Mouse (Mus musculus) brain, embryonic 14.5 days (tissue): ENCODE data around the gene Mrpl28.

ENCODE experiments used
- CTCF ChIP-seq: fragments of 200-500 bp; IDR thresholded peaks from 2 replicates; pipeline ENCODE4 v1.5.1; 2012; ENCODE audit warnings: inconsistent platforms, mild to moderate bottlenecking, moderate library complexity, borderline replicate concordance; ENCODE audit not compliant: insufficient read depth, insufficient read length; ENCODE audit errors: extremely low read depth
- POLR2A ChIP-seq: fragments of 200-500 bp; IDR thresholded peaks from 2 replicates; pipeline ENCODE4 v1.6.1; 2012; ENCODE audit warnings: mild to moderate bottlenecking, inconsistent platforms, borderline replicate concordance; ENCODE audit not compliant: poor library complexity, insufficient read depth, insufficient read length, severe bottlenecking; ENCODE audit errors: extremely low read depth

DNA sequence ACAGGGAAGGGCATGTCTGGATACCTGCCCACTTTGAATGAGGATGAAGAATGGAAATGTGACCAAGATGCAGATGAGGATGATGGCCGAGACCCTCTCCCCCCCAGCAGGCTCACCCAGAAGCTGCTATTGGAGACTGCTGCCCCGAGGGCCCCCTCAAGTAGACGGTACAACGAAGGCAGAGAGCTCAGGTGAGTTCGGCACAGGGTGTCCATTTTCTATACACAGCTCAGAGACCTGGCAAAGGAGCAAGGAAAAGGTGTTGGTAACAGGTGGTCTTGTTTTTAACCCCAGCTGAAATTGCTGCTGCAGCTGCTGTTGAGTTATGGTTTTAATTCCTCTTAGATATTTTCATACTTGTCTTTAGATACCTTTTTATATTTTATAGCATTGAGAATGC lies 20.1 kb downstream of the Mrpl28 start:
- TF ChIP-seq CTCF (no peak), POLR2A (no peak)
